Mouse (Mus musculus) c-Kit-positive CD71-negative TER-119-negative erythroid progenitor cells, embryonic 14.5 days (primary cell): ENCODE results near the gene Iffo2.

Experiments
- DNase-seq: peaks from one replicate; pipeline ENCODE4 v3.0.0-alpha.2; 2013; ENCODE audit warnings: low read depth

The Iffo2 gene

GRCm38 (mm10) chr4:139611542-139611953 is 81.2 kb downstream of the Iffo2 start:
- DNase-seq = peak; percentile 63

GRCm38 (mm10) chr4:139614524-139615260 is 84.3 kb downstream of the Iffo2 start:
- no peak for DNase-seq

GRCm38 (mm10) chr4:139616276-139617000 is 86.1 kb downstream of the Iffo2 start:
- DNase-seq = peak; percentile 73

GRCm38 (mm10) chr4:139617001-139617364 is 86.6 kb downstream of the Iffo2 start:
- DNase-seq = no peak

- no peak for DNase-seq
These were observed 89.4 kb downstream of the Iffo2 start for GRCm38 (mm10) chr4:139619765-139620164.

- DNase-seq = peak; percentile 86
These were observed 92.3 kb downstream of the Iffo2 start, which contains the start of gene Aldh4a1 for GRCm38 (mm10) chr4:139622373-139623282. Gene Aldh4a1 (plus strand): TSS chr4:139622866.

- DNase-seq = no peak
These were observed 93.2 kb downstream of the Iffo2 start for GRCm38 (mm10) chr4:139623434-139624115.

- DNase-seq = no peak
These were observed 93.8 kb downstream of the Iffo2 start for GRCm38 (mm10) chr4:139624116-139624489.

- no peak for DNase-seq
These were observed 94.4 kb downstream of the Iffo2 start for GRCm38 (mm10) chr4:139624706-139625105.

GRCm38 (mm10) chr4:139627361-139627760 is 97.0 kb downstream of the Iffo2 start:
- no peak for DNase-seq

GRCm38 (mm10) chr4:139630171-139630570 is 99.8 kb downstream of the Iffo2 start:
- no peak for DNase-seq

- no peak for DNase-seq
These were observed 100.8 kb downstream of the Iffo2 start for GRCm38 (mm10) chr4:139631141-139631540.

GRCm38 (mm10) chr4:139631569-139632253 is 101.4 kb downstream of the Iffo2 start:
- no peak for DNase-seq

- no peak for DNase-seq
These were observed 101.9 kb downstream of the Iffo2 start for GRCm38 (mm10) chr4:139632254-139632580.

GRCm38 (mm10) chr4:139636373-139636772 is 106.0 kb downstream of the Iffo2 start:
- peak; percentile 56 for DNase-seq

- no peak for DNase-seq
These were observed 107.5 kb downstream of the Iffo2 start for GRCm38 (mm10) chr4:139637847-139638246.

GRCm38 (mm10) chr4:139638356-139638755 is 108.0 kb downstream of the Iffo2 start:
- DNase-seq = no peak

GRCm38 (mm10) chr4:139639801-139640200 is 109.5 kb downstream of the Iffo2 start:
- DNase-seq = no peak

GRCm38 (mm10) chr4:139640333-139640732 is 110.0 kb downstream of the Iffo2 start:
- DNase-seq = no peak

GRCm38 (mm10) chr4:139640775-139641174 is 110.4 kb downstream of the Iffo2 start:
- DNase-seq = no peak

- DNase-seq = no peak
These were observed 111.6 kb downstream of the Iffo2 start for GRCm38 (mm10) chr4:139641829-139642425.
